9 mouse cellular contexts compared by ENCODE assay signal in the genomic region with DNA sequence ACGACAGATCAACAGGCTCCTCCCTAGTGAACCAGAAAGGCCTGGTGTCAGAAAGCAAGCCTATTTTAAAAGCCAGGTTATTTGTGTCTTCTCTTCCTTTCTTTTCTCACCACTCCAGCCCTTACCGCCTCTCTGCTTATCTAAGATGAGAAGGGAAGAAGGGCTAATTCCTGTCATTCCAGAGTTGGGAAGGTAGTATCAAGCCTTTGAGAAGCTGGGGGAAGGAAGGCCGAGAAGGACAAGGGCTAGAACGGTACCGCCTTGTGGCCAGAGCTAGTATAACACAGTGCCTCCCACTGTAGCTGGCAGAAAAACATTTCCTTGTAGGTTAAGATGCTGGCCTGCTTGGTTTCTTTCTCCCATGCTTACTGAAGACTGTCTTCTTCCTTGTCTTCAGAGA. TPM values are rescaled to one million over a fixed set of nuclear protein-coding genes. Genes with fewer than 3 reads are reported as not detected.
DNase-seq lines count a peak whose midpoint lies in the region; ATAC-seq and TF ChIP-seq lines count a peak whose summit lies in the region.
"Had no signal": no experiment of that assay in that cellular context is flagged by ENCODE, and none has a peak within 500 bp of the region (broad histone marks: within the 10 kb centered on the region; RNA-seq: fewer than 3 reads in every experiment).

No protein-coding gene starts in this region.

- peaks cover 29% of the 10 kb centered on the region for H3K36me3 ChIP-seq in heart, embryonic 10.5 days
- H3K36me3 ChIP-seq in liver, embryonic 12.5 days, result peaks cover 75% of the 10 kb centered on the region

- no peaks in the 10 kb centered on the region for H3K9me3 ChIP-seq in heart, embryonic 10.5 days
- no peaks in the 10 kb centered on the region for H3K9me3 ChIP-seq in liver, embryonic 12.5 days (replicated peaks)
- H3K9me3 ChIP-seq: limb, embryonic 13.5 days had no signal

- H3K27ac ChIP-seq in heart, embryonic 10.5 days, result no peak overlapping the region
- H3K27ac ChIP-seq in bone marrow, adult 2 months (ENCODE audit: control insufficient read depth, insufficient read depth, low read depth, low read length, poor library complexity), result no peak overlapping the region
- H3K27ac ChIP-seq in embryonic fibroblast, embryonic 13.5 days (ENCODE audit: insufficient read depth, low read length), result no peak overlapping the region
- H3K27ac ChIP-seq in liver, embryonic 12.5 days, result no peak overlapping the region
- H3K27ac ChIP-seq: limb, embryonic 13.5 days had no signal

- WGBS in heart, embryonic 10.5 days, result 9% methylated on average over 5 of the region's 5 CpGs
- WGBS in bone marrow, adult 2 months, result 36% methylated on average over 5 of the region's 5 CpGs
- 43% methylated on average over 5 of the region's 5 CpGs for WGBS in liver, embryonic 12.5 days (ENCODE audit: insufficient replicate concordance)

- no peak overlapping the region for H3K4me2 ChIP-seq in liver, embryonic 12.5 days
- H3K4me2 ChIP-seq: limb, embryonic 13.5 days had no signal

- peak; percentile 92 for DNase-seq in heart, adult 11 months
- no peak for DNase-seq in heart, embryonic 10.5 days (ENCODE audit: low spot score)
- DNase-seq in CD4-positive helper T cell, adult 2 months (ENCODE audit: low read depth, low spot score), result peak; percentile 74
- DNase-seq in heart, postnatal 4 days, result peak; percentile 74
- DNase-seq in retina, postnatal 1 day, result peak; percentile 50

- H3K4me1 ChIP-seq in heart, embryonic 10.5 days, result 0 out of 2 replicates have a peak, but pooled peaks cover 4% of the 10 kb centered on the region
- no peaks in the 10 kb centered on the region; the same call in none of the 2 replicates for H3K4me1 ChIP-seq in bone marrow, adult 2 months (ENCODE audit: control insufficient read depth, insufficient read depth, low read length)
- H3K4me1 ChIP-seq in embryonic fibroblast, embryonic 13.5 days (ENCODE audit: control insufficient read depth, insufficient read depth, low read length), result no peaks in the 10 kb centered on the region
- H3K4me1 ChIP-seq in liver, embryonic 12.5 days, result peaks cover under 1% of the 10 kb centered on the region; the same call in 1 of the 2 replicates
- H3K4me1 ChIP-seq: limb, embryonic 13.5 days had no signal

- TF ChIP-seq POLR2A in bone marrow, adult 2 months (IDR thresholded peaks at IDR 0.05; ENCODE audit: borderline replicate concordance, control insufficient read depth, low read depth, low read length), result no peak
- no peak for TF ChIP-seq POLR2A in embryonic fibroblast, embryonic 13.5 days (IDR thresholded peaks at IDR 0.05; ENCODE audit: low read depth, low read length)

- peak; percentile 74 for TF ChIP-seq CTCF in bone marrow, adult 2 months (IDR thresholded peaks at IDR 0.05; ENCODE audit: control insufficient read depth, insufficient read depth, low read length)
- peak; percentile 81; the same call in 1 of the 2 replicates for TF ChIP-seq CTCF in embryonic fibroblast, embryonic 13.5 days (IDR thresholded peaks at IDR 0.05; ENCODE audit: borderline replicate concordance, insufficient read depth, low read length)

- peak; percentile 28; the same call in 1 of the 2 replicates for ATAC-seq in liver, embryonic 12.5 days

- H3K9ac ChIP-seq in liver, embryonic 12.5 days, result no peak overlapping the region
- H3K9ac ChIP-seq: limb, embryonic 13.5 days had no signal

- H3K4me3 ChIP-seq in heart, embryonic 10.5 days, result no peak overlapping the region
- no peak overlapping the region for H3K4me3 ChIP-seq in bone marrow, adult 2 months (replicated peaks; ENCODE audit: control insufficient read depth, low read depth, low read length)
- no peak overlapping the region for H3K4me3 ChIP-seq in embryonic fibroblast, embryonic 13.5 days (ENCODE audit: insufficient read depth, low read length)
- no peak overlapping the region for H3K4me3 ChIP-seq in liver, embryonic 12.5 days
- H3K4me3 ChIP-seq: limb, embryonic 13.5 days had no signal

- H3K27me3 ChIP-seq in heart, embryonic 10.5 days (ENCODE audit: insufficient read depth, poor library complexity, severe bottlenecking), result no peaks in the 10 kb centered on the region
- no peaks in the 10 kb centered on the region for H3K27me3 ChIP-seq in liver, embryonic 12.5 days (replicated peaks)
- H3K27me3 ChIP-seq: limb, embryonic 13.5 days had no signal

RNA-seq across cellular contexts. Expression of a gene that starts 24.7 kb away (rescaled TPM):
- polyA plus RNA-seq in heart, embryonic 10.5 days (2016; fragmentation: Nextera tagmentation; extraction: Ambion mirVana), result 106 and 123 TPM in 2 replicates
- 45.5 and 149 TPM in 2 replicates for polyA plus RNA-seq in bone marrow, adult 2 months (2011; ENCODE audit: insufficient read depth, insufficient read length, low replicate concordance, missing spikeins)
- polyA plus RNA-seq in embryonic fibroblast, embryonic 13.5 days (2011; ENCODE audit: insufficient read length, low read depth, missing spikeins), result 186 and 200 TPM in 2 replicates
- total RNA-seq in heart, postnatal 4 days (2021), result 100 to 1,000 TPM in 1 of 2 experiments, 10 to 100 TPM in 1; 99.3 to 107 TPM
- polyA plus RNA-seq in liver, embryonic 12.5 days (2016; fragmentation: Nextera tagmentation; extraction: Ambion mirVana), result 57.7 and 63.2 TPM in 2 replicates
